Mouse (Mus musculus): ENCODE measurements around the gene Fbxw19.
"Not testable (repeated sequence)": the region's sequence is repeated elsewhere in the genome, so short reads cannot be mapped to it uniquely, and the experiment has no call there.

Gene Fbxw19

DNA sequence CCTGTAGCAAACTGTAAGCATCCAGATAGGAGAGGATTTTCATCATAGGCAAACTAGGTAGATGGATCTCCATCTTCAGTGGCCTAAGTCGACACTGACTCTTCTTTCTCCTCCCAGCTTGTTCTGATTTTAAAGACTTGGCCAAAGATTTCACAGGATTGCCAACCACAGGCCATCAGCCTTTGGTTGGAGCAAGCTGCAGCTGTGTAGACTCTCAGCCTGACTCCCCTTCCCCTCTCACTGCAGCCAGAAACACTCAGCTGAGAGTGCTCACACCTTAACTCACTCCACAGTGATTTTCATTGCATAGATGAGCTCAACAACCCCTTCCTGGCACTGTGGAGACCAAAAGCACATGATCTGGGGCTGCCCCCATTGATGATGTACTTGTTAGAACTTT, at the start of gene Fbxw19:
TSS of gene Fbxw19 (minus strand) at position 101 of the 400 bp plus-strand sequence.
- not testable (repeated sequence) for DNase-seq (ENCODE audit: low spot score)

DNA sequence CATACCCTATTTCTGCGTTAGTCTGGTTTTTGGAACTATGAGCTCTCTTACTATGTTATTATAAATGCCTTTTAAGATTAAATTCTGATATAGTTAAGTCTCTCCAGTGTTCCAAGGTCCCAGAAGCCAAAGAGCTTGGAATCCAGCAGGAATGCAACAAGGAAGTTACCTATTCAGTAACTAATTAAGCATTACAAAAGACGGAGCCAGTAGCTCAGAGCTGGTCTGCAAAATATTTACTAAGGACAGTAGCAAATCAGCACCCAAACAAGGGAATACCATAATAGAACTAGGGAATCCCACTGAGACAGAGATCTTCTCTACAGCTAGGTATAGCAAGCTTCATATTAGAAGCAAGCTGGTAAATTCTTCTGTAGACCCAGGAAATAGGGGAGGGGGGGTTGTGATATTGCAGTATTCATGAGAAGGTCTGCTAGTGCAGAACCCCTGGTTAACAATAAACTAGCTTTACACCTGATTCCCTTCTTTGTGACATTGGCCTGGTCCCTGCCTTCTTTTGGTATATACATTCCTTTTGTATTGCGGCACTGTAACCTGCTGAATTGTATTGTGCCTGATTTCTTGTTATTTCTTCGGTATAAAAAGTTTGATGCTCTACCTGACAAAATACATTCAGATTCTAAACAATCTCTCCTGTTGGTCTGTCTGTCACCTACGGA, 27.9 kb upstream of the Fbxw19 start:
- DNase-seq (ENCODE audit: low spot score): no peak

DNA sequence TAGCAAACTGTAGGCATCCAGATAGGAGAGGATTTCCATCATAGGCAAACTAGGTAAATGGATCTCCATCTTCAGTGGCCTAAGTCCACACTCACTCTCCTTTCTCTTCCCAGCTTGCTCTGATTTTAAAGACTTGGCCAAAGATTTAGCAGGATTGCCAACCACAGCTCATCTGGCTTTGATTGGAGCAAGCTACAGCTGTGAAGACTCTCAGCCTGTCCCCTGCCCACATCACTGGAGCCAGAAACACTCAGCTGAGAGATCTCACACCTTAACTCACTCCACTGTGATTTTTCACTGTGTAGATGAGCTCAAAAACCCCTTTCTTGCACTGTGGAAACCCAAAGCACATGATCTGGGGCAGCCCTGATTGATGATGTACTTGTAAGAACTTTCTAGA, 46.6 kb downstream of the Fbxw19 start, which contains the start of gene Fbxw16:
TSS of gene Fbxw16 (minus strand) at position 101 of the 400 bp plus-strand sequence.
- DNase-seq (ENCODE audit: low spot score): no peak

DNA sequence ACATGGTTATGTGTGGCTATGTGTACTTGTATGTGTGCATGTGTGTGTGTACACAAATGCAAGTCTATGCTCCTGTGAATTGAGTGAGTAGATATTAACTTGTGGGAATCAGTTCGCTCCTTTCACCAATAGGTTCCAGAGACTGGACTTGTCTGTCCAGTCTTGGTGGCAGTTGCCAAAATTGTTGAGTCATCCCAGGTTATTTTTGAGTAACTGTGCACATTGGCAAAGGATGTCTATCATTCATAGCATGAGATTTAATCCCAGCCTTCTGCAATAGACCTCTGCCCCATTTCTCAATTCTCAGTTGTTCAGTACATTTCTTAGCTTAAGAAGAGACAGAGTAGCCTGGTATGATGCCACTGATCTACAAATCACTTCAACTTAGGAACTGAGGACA, 62.7 kb downstream of the Fbxw19 start:
- DNase-seq (ENCODE audit: low spot score): no peak
